Mouse (Mus musculus) A20 (cell line): ENCODE results near the gene Olfr849.

ENCODE experiments used
- DNase-seq: peaks from one replicate; pipeline ENCODE4 v3.0.0-alpha.2; 2011; ENCODE audit warnings: low read depth, low spot score

The Olfr849 gene

GRCm38 (mm10) chr9:19439966-19440365 lies at the start of gene Olfr849:
Olfr849 (plus strand) TSS chr9:19440266.
- no peak for DNase-seq

DNA sequence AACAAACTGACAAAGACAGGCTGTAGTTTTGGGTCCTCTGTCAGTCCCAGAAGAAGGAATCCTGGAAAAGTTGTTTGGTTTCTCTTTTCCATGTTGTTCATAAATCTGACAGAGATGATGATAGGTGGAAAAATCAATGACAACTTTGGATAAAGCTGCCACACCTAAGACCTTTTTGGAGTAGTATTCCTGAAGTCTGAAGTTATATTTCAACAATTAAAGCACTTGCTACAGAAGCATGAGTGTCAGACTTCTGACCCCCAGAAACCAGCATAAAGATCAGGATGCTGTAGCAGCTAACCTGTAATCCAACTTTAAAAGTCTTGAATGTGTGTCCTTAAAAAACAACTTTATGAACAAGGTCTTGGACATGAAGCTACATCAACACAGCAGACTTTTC lies 38.1 kb downstream of the Olfr849 start, which contains the start of gene Olfr850:
Olfr850 (minus strand) TSS at position 101 of the 400 bp plus-strand sequence.
- DNase-seq, result no peak

DNA sequence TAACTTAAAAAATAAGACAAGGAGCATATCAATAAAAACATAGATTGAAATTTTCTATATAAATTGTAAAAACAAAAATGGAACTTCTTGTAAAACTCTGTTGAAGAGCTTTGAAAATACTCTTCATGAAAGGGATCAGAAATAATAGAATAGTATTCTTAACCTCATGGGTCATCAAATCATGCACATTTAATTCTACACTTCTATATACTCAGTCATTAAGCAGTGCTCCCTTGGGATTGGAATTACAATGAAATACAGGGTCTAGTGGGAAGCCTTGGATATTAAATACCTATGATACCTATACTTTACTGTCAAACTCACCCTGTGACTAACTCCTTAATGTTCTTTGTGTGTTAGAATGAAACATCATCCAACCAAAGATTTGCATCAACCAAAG lies 52.9 kb downstream of the Olfr849 start, which contains the start of gene Olfr851:
Olfr851 (plus strand) TSS at position 301 of the 400 bp plus-strand sequence.
- no peak for DNase-seq
